Mouse (Mus musculus): ENCODE measurements around the gene Cd300e. TPM values are rescaled to one million over a fixed set of nuclear protein-coding genes. Genes with fewer than 3 reads are reported as not detected.

Gene Cd300e
- polyA plus RNA-seq (2014; fragmentation: Illumina TruSeq; extraction: RNeasy Lipid Tissue Mini Kit (QIAGEN cat#74804); ENCODE audit: low read depth, low replicate concordance), result not detected

DNA sequence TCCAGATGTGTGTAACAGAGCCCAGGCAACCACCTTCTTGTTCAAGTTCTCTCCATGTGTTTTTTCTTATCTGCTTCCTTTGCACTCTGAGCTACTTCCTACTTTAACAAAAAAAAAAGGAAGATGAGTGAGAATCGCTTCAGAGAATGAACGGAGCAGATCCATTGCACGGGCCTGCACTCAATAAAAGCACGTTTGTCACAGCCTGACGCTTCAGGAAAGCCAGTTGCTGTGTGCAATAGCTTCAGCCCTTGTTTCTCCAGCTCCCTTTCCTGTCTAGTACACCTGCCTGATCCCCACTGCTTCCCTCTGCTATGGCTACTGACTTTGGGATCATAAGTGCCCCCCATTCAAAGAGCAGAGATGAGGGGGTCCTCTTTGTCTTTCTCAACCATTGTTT, at the start of gene Cd300e:
TSS of gene Cd300e (minus strand) at position 101 of the 400 bp plus-strand sequence.

DNA sequence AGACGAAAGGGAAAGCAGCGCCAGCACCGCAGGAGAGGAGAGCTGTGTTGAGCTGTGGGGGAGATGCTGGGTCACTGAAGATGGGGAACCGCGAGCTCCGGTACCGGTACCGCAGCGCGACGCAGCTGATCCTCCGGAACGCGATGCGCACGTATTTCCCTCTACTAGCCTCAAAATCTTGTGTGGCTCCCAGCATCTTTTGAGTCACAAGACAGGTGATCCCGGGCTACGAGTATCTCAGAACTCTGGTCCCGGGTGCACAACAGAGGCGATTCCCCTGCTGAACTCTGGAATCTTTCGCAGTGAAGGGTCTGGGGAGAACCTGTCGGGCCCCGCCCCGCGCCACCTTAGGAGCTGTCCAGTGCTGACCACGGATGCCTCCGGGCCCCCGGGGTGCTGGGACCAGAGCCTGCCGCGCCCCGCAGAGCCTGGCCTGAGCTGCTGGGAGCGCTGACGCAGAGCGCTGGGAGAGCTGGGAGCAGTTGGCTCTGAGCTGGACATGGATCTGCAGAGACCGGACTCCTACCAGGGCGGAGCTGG, 29.5 kb upstream of the Cd300e start, which contains the start of gene Rab37:
TSS of gene Rab37 (plus strand) at position 70 of the 540 bp plus-strand sequence.

DNA sequence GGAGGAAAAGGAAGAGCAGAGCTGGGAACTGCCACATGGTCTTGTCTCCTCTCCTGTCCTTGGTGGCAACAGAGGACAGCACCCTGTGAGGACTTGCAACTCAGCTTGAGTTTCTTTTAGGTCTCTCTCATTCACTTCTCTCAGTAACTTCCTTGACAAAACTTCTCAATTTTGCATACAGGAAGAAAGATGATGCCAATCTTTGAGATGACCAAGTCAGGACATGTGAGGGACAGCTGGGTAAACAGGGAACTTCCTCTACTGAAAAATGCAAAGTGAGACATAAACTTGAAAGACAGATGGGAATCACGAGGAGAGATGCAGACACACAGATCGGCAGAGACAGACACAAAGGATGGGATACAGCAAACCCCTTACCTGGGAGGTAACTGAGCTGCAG, 13.7 kb downstream of the Cd300e start, which contains the start of gene Cd300ld3:
TSS of gene Cd300ld3 (minus strand) at position 151 of the 400 bp plus-strand sequence.

DNA sequence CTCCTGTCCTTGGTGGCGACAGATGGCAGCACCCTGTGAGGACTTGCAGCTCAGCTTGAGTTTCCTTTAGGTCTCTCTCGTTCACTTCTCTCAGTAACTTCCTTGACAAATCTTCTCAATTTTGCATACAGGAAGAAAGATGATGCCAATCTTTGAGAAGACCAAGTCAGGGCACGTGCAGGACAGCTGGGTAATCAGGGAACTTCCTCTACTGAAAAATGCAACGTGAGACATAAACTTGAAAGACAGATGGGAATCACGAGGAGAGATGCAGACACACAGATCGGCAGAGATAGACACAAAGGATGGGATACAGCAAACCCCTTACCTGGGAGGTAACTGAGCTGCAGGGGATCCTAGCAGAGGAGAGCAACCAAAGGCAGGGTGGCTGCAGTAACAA, 24.3 kb downstream of the Cd300e start, which contains the start of gene Cd300ld5:
TSS of gene Cd300ld5 (minus strand) at position 101 of the 400 bp plus-strand sequence.

DNA sequence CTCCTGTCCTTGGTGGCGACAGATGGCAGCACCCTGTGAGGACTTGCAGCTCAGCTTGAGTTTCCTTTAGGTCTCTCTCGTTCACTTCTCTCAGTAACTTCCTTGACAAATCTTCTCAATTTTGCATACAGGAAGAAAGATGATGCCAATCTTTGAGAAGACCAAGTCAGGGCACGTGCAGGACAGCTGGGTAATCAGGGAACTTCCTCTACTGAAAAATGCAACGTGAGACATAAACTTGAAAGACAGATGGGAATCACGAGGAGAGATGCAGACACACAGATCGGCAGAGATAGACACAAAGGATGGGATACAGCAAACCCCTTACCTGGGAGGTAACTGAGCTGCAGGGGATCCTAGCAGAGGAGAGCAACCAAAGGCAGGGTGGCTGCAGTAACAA, 35.1 kb downstream of the Cd300e start, which contains the start of gene Cd300ld4:
TSS of gene Cd300ld4 (minus strand) at position 101 of the 400 bp plus-strand sequence.

DNA sequence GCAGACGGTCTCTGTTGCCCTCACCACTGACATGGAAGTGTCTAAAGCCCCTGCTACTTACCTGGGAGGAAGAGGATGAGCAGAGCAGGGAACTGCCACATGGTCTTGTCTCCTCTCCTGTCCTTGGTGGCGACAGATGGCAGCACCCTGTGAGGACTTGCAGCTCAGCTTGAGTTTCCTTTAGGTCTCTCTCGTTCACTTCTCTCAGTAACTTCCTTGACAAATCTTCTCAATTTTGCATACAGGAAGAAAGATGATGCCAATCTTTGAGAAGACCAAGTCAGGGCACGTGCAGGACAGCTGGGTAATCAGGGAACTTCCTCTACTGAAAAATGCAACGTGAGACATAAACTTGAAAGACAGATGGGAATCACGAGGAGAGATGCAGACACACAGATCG, 45.9 kb downstream of the Cd300e start, which contains the start of gene Cd300ld2:
TSS of gene Cd300ld2 (minus strand) at position 101 of the 400 bp plus-strand sequence.

Other genes starting within 250 kb of the Cd300e start
- 5.5 TPM for gene Gprc5c, start 211.0 kb downstream of the Cd300e start, polyA plus RNA-seq (2014; fragmentation: Illumina TruSeq; extraction: RNeasy Lipid Tissue Mini Kit (QIAGEN cat#74804); ENCODE audit: low read depth, low replicate concordance)
- gene Cd300a, start 172.1 kb downstream of the Cd300e start, polyA plus RNA-seq (2014; fragmentation: Illumina TruSeq; extraction: RNeasy Lipid Tissue Mini Kit (QIAGEN cat#74804); ENCODE audit: low read depth, low replicate concordance), result 1.3 TPM
- gene Cd300lb, start 127.8 kb downstream of the Cd300e start, polyA plus RNA-seq (2014; fragmentation: Illumina TruSeq; extraction: RNeasy Lipid Tissue Mini Kit (QIAGEN cat#74804); ENCODE audit: low read depth, low replicate concordance), result 0.50 TPM
- not detected for gene Cd300c, start 93.0 kb downstream of the Cd300e start, polyA plus RNA-seq (2014; fragmentation: Illumina TruSeq; extraction: RNeasy Lipid Tissue Mini Kit (QIAGEN cat#74804); ENCODE audit: low read depth, low replicate concordance)
- 4.0 TPM for gene Cd300ld, start 72.3 kb downstream of the Cd300e start, polyA plus RNA-seq (2014; fragmentation: Illumina TruSeq; extraction: RNeasy Lipid Tissue Mini Kit (QIAGEN cat#74804); ENCODE audit: low read depth, low replicate concordance)
- 2.8 TPM for gene Cd300c2, start 60.3 kb downstream of the Cd300e start, polyA plus RNA-seq (2014; fragmentation: Illumina TruSeq; extraction: RNeasy Lipid Tissue Mini Kit (QIAGEN cat#74804); ENCODE audit: low read depth, low replicate concordance)
- not detected for gene Cd300ld2, start 46.0 kb downstream of the Cd300e start, polyA plus RNA-seq (2014; fragmentation: Illumina TruSeq; extraction: RNeasy Lipid Tissue Mini Kit (QIAGEN cat#74804); ENCODE audit: low read depth, low replicate concordance)
- 1.5 TPM for gene Cd300ld4, start 35.2 kb downstream of the Cd300e start, polyA plus RNA-seq (2014; fragmentation: Illumina TruSeq; extraction: RNeasy Lipid Tissue Mini Kit (QIAGEN cat#74804); ENCODE audit: low read depth, low replicate concordance)
- gene Cd300ld5, start 24.4 kb downstream of the Cd300e start, polyA plus RNA-seq (2014; fragmentation: Illumina TruSeq; extraction: RNeasy Lipid Tissue Mini Kit (QIAGEN cat#74804); ENCODE audit: low read depth, low replicate concordance), result not detected
- gene Cd300ld3, start 13.8 kb downstream of the Cd300e start, polyA plus RNA-seq (2014; fragmentation: Illumina TruSeq; extraction: RNeasy Lipid Tissue Mini Kit (QIAGEN cat#74804); ENCODE audit: low read depth, low replicate concordance), result 9.4 TPM
- gene Rab37, start 29.3 kb upstream of the Cd300e start, polyA plus RNA-seq (2014; fragmentation: Illumina TruSeq; extraction: RNeasy Lipid Tissue Mini Kit (QIAGEN cat#74804); ENCODE audit: low read depth, low replicate concordance), result 2.0 TPM
- gene Cd300lf, start 71.8 kb upstream of the Cd300e start, polyA plus RNA-seq (2014; fragmentation: Illumina TruSeq; extraction: RNeasy Lipid Tissue Mini Kit (QIAGEN cat#74804); ENCODE audit: low read depth, low replicate concordance), result 0.31 TPM
- gene Slc9a3r1, start 101.2 kb upstream of the Cd300e start, polyA plus RNA-seq (2014; fragmentation: Illumina TruSeq; extraction: RNeasy Lipid Tissue Mini Kit (QIAGEN cat#74804); ENCODE audit: low read depth, low replicate concordance), result 10.6 TPM
- gene Tmem104, start 125.3 kb upstream of the Cd300e start, polyA plus RNA-seq (2014; fragmentation: Illumina TruSeq; extraction: RNeasy Lipid Tissue Mini Kit (QIAGEN cat#74804); ENCODE audit: low read depth, low replicate concordance), result 6.1 TPM
- 39.7 TPM for gene Nat9, start 125.7 kb upstream of the Cd300e start, polyA plus RNA-seq (2014; fragmentation: Illumina TruSeq; extraction: RNeasy Lipid Tissue Mini Kit (QIAGEN cat#74804); ENCODE audit: low read depth, low replicate concordance)
- gene Grin2c, start 205.1 kb upstream of the Cd300e start, polyA plus RNA-seq (2014; fragmentation: Illumina TruSeq; extraction: RNeasy Lipid Tissue Mini Kit (QIAGEN cat#74804); ENCODE audit: low read depth, low replicate concordance), result 1.4 TPM
- 14.0 TPM for gene Fdxr, start 214.9 kb upstream of the Cd300e start, polyA plus RNA-seq (2014; fragmentation: Illumina TruSeq; extraction: RNeasy Lipid Tissue Mini Kit (QIAGEN cat#74804); ENCODE audit: low read depth, low replicate concordance)
- gene Fads6, start 235.5 kb upstream of the Cd300e start, polyA plus RNA-seq (2014; fragmentation: Illumina TruSeq; extraction: RNeasy Lipid Tissue Mini Kit (QIAGEN cat#74804); ENCODE audit: low read depth, low replicate concordance), result 2.6 TPM
- gene Otop2, start 245.0 kb upstream of the Cd300e start, polyA plus RNA-seq (2014; fragmentation: Illumina TruSeq; extraction: RNeasy Lipid Tissue Mini Kit (QIAGEN cat#74804); ENCODE audit: low read depth, low replicate concordance), result not detected